In the genomic region with DNA sequence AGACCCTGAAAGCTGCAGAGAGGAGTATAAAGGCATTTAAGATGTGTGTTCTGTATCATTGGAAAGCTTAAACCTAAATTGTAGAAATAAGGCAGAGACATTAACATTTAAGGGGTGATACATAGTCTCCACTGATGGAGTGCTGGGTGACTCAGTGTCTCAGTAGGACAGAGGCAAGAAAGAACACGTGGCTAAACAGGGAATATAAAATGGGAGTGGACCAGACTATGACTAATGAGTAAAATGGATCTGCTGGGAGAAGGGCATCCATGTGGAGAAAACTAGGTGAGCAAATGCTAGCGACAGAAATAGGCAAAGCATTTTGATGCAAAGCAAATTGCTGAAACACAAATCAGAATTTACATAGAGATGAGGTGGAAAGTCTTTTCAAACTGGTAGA, we compare ENCODE assay signal across 21 mouse cellular contexts.
"Had no signal": no experiment of that assay in that cellular context is flagged by ENCODE, and none has a peak within 500 bp of the region (broad histone marks: within the 10 kb centered on the region; RNA-seq: fewer than 3 reads in every experiment).

No protein-coding gene starts in this region.

- H3K4me2 ChIP-seq: limb, embryonic 13.5 days; liver, embryonic 12.5 days; liver, embryonic 15.5 days; lung, embryonic 15.5 days; midbrain, embryonic 11.5 days; neural tube, embryonic 12.5 days; neural tube, embryonic 15.5 days had no signal

- H3K36me3 ChIP-seq: limb, embryonic 10.5 days; limb, embryonic 13.5 days; liver, embryonic 12.5 days; liver, embryonic 15.5 days; lung, embryonic 15.5 days; neural tube, embryonic 12.5 days; neural tube, embryonic 15.5 days had no signal

- DNase-seq: kidney, postnatal 25 days; layer of hippocampus, adult 9-11 months; liver; lung, adult 18-20 months; lung, postnatal 10 days; lung, postnatal 36 days; retina, postnatal 1 day; right cerebral cortex, postnatal 25 days; thymus, adult 18-20 months; thymus, postnatal 36 days had no signal

- H3K4me1 ChIP-seq: liver, embryonic 12.5 days; liver, embryonic 15.5 days; lung, embryonic 15.5 days; megakaryocyte, embryonic 14.5 days had no signal

- H3K27ac ChIP-seq: kidney, postnatal 0 days; layer of hippocampus, adult 2 months; limb, embryonic 10.5 days; limb, embryonic 13.5 days; liver, embryonic 12.5 days; liver, embryonic 15.5 days; lung, embryonic 15.5 days; neural tube, embryonic 12.5 days; neural tube, embryonic 15.5 days had no signal

- H3K4me3 ChIP-seq: layer of hippocampus, adult 2 months; limb, embryonic 10.5 days; limb, embryonic 13.5 days; liver, embryonic 12.5 days; liver, embryonic 15.5 days; lung, embryonic 15.5 days; megakaryocyte, embryonic 14.5 days; neural tube, embryonic 12.5 days; neural tube, embryonic 15.5 days had no signal

- H3K9me3 ChIP-seq: limb, embryonic 10.5 days; limb, embryonic 13.5 days; liver, embryonic 12.5 days; liver, embryonic 15.5 days; lung, embryonic 15.5 days; megakaryocyte, embryonic 14.5 days; neural tube, embryonic 12.5 days; neural tube, embryonic 15.5 days had no signal

- H3K27me3 ChIP-seq: megakaryocyte, embryonic 14.5 days; neural tube, embryonic 12.5 days; neural tube, embryonic 15.5 days had no signal

- ATAC-seq: liver, embryonic 12.5 days had no signal

- H3K9ac ChIP-seq: limb, embryonic 13.5 days; liver, embryonic 12.5 days; liver, embryonic 15.5 days; lung, embryonic 15.5 days; neural tube, embryonic 12.5 days; neural tube, embryonic 15.5 days had no signal
